Mouse (Mus musculus) thymus, postnatal 4 days (tissue): ENCODE data around the gene Atp2b2.

Source experiments
- DNase-seq: peaks from one replicate; pipeline ENCODE4 v3.0.0; 2021

Atp2b2 gene

DNA sequence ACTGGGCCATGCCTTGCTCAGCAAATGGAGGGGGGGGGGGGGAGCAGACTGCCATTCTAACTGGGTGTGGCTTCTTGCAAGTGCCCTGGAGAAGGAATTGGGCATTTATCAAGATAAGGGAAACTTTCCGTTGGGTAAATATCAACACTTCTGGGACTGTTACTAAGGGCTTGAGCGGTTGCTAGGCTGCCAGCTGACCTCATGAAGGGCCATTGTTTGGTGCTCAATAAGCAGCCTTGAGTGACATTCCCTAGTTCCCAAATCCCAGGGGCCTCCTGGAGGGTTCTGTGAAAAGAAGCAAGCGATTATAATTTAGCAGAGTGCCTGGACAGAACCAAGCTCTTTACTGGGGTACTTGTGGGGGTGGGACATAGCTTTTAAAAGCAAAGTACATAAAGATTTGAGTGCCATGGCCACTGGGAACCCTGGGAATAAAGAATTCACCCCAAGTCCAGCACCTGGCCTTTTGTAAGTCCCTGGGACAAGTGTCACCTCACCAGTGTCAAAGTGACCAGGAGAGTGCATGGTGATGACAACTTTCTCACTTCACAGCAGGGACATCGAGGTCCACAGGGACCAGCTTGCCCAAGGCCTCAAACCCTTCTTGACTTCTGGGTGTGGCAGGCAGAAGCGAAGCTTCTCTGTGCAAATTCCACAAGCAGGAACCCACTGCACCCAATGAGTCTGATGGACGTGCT, 105.5 kb downstream of the Atp2b2 start:
- DNase-seq, result no peak

DNA sequence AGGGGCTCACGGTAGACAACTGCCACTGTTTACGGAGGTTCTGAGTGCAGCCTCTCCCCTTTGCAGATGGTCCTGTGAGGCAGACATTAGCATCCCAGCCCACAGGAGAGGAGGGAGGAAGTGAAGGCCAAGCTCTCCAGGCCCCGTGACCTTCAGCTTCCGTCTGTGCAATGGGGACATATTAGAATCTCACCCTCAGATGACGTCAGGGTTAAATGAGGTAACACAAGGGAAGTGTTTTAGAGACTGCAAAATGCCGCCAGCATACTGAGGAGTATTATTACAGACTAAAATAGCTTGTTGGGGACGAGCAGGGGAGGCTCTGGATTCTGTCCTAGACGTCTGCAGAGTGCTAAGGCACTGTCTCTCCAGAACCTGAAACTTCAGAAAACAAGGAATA, 106.3 kb downstream of the Atp2b2 start:
- DNase-seq, result no peak

DNA sequence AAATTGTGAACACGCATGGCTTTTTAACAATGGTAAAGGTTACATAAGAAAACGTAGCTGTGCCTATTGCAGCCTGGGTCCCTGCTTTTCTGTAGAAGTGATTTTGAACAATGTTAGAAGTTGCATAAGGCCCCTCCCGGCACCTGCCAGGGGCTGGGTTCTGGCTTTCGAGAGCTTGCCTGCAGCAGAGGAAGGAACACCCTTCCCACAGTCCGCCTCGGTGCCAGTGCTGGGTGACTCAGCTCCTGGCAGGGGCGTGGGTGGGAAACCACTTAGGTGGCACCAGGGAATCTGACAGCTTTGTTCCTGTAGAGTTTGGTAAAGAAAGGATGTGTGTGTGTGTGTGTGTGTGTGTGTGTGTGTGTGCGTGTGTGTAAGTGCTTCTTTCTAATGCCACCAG, 107.7 kb downstream of the Atp2b2 start:
- DNase-seq, result no peak

DNA sequence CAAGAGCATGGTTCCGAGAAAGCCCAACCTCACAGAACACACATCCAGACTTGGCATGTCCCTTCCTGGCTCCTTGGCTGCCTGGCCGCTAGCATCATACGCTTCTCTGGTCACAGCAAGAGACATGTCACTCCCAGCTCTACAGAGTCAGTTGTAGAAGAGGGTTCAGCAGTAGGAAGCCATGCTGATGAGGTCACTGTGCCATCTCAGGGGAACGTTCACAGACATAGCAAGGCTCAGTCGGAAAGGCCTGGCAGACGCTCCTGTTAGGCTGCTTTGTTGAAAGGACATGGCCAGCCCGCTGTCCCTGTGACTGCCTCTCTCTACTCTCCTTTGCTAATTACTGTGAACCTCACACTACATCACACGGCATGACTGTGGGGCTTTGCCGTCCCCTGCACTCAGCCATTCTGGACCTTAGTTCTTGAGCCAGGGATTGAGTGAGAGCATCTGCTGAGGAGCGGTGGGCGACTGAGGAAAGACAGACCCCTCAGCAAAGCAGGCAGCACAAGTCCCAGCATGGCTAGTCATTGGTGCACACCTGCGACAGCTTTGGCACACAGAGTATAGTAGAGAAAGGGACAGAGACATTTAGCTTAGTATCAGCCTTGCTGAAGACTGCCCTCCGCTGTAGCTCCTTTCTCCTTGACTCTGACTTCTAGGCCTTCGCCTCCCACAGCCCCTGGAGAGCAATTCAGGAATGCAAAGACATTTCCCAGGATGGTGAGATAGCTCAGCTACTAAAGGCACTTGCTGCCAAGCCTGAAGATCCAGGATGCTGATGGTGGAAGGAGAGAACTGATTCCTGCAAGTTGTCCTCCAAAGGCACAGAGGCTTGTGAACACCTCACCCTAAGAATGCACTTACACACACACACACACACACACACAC, 108.9 kb downstream of the Atp2b2 start:
- DNase-seq, result no peak

DNA sequence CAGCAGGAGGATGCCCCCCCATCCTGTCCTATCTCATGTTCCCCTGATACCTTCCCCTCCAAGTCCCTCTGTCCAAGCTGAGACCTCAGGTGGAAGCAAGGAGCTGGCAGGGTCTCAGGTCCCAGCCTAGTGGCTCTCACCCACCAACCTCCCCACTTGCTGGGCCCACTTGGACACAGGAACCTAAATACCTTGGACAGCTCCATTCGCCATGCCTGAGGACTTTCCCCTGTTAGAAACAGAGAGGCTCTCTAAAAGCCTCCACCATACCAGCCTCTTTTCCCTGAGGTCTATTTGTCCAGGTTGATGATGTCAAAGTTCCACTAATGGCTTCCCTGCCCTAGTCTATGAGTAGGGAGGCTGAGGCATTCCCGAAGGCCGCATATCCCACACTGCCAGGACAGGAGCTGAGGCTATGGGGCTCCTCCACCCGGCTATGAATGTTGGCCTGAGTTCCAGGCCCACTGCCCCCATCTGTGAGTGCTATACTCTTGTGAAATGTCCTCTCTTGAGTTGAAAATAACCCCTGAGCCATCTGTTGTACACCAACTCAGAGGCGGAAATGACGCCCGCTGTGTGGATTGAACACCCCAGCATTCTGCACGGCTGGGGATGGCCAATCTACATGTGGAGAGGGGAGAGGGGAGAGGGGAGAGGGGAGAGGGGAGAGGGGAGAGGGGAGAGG, 113.1 kb downstream of the Atp2b2 start:
- DNase-seq, result no peak

DNA sequence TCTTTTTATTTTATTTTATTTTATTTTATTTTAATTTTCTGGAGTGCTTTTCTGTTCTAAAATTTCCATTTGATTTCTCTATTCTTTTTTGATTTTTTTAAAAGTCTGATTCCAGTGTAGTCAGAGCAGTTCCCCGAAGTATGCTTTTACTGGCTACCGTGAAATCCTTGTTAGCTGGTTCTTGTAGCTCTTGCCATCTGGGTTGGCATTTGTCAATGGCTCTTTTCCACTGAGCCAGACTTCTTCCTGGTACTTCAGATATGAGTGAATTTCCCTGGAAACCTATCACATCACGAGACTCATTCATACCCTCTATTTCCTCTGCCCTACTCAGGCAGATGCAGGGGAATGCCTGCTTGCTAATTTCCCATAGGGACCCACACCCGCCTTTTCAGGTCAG, 119.2 kb downstream of the Atp2b2 start:
- no peak for DNase-seq

DNA sequence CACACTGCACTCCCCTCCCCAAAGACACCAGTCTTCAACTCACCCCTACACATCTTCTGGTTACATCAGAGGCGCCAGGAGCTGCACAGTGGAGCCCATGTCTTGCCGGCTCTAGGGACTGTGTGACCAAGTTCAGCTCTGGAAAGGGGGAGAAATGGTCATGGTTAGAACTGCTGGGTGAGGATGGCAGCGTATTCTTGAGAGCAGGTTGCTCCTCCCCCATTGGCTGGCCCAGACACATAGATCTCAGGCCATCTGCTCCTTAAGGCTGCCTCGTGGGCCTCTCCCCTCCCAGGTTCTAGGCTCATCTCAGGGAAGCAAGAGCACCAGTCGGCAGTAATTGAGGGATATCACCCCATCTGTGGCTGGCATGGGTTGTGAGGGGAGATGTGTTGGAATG, 121.9 kb downstream of the Atp2b2 start:
- DNase-seq, result no peak

DNA sequence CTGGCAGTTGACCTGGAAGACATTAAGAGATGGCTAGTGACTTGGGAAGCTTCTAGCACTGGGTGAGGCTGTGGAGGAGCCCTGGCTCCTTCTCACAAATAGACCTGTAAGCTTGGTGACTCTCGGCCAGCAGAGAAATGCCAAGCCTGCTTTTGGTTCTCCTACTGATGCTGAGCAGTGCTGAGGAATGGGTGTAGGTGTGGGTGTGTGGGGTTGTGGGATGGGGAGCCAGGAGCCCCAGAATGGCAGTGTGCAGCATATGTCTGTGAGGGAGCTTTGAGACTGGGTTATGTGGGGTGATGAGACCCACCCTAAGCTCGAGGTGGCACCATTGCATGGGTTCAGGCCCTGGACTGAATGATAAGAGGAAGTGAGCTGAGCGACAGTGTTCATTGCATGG, 129.7 kb downstream of the Atp2b2 start:
- no peak for DNase-seq

DNA sequence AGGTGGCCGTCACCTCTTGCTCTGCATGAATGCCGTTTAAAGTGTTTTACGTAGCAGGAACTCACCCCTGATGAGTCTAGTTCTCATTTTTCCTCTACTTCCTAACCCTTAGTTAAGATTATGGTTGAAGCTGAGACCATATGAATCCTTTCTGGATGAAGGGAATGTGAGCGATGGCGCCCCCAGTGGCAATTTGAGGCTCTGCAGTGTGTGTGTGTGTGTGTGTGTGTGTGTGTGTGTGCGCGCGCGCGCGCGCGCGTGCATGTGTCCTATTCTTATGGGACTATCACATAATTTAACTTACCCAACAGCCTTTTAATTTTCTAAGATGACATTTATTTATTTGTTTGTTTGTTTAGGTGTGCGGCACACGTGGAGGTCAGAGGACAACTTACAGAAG, 131.3 kb downstream of the Atp2b2 start:
- peak; percentile 14 for DNase-seq

DNA sequence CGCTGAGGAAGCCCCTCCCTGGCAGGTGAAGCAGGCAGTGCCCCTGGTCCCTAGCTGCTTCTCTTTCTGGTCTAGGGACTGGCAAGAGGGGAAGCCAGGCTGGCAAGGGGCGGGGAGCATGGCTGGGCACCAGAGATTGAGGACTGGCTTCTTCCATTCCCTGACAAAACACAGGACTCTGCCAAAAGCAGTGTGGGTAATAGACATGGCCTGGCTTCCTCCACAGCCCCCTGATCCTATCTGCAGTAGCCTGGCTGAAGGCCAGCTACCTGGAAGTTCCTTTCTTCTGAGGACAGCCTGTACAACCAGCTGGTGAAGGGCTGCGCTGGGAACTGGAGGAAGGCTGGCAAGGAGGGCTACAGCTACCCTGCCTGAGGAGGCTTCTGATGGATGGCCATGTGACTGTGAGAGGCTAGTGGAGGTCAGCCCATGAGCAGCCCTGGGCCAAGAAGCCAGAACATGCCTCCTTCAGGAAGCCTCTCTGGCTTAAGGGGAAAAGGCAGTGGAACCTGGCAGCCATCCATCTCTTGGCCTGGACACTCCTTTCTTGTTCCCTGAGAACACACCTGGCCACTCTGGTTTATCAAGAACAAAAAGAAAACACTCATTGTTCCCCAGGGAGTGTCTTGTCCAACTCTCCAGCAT, 131.9 kb downstream of the Atp2b2 start:
- DNase-seq, result no peak

DNA sequence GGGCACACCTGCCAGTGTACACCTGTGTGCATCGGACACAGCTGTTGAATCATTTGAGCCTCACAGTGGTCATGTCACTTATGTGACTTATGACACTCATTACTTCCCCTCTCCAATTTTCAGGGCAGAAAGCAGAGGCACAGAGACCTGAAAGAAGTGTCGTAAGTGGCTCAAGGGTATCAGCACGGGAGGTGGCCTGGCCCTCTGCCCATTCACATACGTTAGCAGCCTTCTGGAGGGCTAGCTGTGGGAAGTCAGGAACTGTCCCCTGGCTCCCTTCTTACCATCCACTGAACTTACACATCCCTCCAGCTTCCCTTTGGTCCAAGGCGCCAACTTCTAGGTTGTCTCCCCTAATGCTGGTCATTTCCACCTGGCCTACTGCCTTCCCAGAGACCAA, 132.6 kb downstream of the Atp2b2 start:
- DNase-seq, result no peak

DNA sequence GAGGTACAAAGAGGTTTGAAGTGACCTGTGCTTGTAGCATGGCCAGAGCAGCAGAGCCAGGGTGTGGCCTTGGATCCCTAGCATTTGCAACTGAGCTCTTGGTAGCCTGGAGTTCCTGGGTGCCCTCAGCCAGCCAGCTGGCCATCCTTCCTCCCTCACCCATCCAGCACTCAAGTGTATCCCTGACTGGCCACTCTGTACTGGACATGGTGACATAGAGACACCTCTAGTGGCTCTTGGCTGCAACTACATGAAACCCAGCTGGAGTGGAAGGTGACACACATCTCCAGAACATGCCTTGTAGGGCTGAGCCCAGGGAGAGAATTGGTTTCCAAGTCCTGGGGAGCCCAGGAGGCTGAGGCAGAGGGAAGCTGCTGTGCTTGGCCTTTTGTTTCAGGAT, 134.3 kb downstream of the Atp2b2 start:
- no peak for DNase-seq

DNA sequence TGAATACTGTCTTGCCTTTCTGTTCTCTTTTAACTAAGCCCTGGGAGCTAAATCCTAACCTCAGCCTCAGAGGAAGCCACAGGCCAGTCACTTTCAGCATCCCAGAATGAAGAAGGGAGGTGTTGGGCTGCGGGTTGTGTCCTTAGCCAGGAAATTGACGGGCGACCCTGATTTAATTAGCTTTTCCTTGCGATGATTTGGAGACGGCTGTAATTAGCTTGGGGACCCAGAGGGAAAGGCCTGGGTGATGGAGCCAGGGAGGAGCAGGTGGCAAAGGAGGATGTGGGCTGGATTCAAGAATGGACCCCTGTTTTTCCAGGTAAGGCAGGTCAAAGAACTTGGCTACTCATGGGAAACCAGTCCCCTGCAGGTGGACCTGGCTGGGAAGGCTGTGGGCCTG, 138.0 kb downstream of the Atp2b2 start:
- DNase-seq, result no peak

DNA sequence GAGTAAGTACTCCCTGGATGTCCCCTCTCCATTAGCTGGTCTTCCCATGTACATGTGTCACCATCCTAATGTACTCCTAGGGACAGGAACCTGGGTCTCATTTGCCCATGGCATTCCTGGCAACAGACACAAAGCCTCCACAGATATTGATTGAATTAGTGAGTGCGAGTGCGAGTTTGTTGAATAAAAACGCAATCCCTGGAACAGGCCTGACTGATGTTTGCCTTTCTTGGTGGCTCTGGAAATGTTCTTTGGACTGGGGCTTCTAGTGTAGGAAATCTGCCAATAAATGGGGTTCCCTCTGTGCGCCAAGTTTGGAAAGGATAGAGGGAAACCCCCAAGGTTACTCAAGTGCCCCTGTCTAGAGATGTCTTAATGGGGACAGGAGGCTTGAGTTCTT, 146.4 kb downstream of the Atp2b2 start:
- no peak for DNase-seq

DNA sequence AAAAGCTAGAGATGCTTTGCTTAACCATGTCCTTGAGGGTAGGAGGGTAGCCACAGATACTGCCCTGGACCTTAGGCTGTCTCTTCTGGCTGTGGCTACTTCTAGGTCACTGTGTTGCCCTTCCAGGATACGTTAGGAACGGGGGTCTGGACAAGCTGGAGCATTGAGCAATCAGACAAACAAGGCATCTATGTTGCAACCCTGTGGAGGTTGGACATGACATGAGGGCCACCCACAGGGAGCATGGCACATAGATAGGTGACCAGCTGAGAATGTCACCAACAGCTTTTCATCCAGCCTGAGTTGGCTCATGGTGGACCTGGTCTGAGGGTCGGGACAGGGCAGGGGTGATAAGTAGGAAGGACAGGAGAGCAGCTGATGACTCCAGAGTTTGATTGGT, 148.4 kb downstream of the Atp2b2 start:
- no peak for DNase-seq

DNA sequence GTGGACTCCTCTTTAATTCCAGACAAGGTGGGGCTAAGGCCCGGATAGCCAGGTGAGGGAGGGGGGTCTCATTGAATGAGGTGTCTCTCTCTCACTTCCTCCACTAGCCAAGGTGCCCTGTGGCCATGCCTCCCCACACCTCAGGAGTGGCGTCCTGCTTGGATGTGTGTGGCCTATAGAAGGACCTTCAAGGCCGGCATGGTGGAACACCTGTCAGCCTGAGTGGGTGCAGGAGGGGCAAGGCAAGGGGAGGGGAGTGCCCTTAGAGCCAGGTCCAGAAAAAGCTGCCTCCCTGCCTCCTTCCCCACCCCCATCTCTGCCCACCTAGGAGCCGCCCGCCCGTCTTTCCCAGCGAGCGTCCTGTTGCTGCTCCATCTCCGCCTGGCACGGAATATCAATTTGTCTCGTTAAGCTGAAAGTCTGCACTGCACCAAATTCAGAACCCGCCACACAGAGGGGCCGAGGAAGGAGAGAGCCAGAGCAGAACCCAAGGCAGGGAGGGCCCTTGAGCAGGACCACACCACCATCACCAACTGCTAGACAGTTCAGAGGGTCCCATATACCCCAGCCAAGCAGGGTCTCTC, 150.2 kb downstream of the Atp2b2 start:
- no peak for DNase-seq

DNA sequence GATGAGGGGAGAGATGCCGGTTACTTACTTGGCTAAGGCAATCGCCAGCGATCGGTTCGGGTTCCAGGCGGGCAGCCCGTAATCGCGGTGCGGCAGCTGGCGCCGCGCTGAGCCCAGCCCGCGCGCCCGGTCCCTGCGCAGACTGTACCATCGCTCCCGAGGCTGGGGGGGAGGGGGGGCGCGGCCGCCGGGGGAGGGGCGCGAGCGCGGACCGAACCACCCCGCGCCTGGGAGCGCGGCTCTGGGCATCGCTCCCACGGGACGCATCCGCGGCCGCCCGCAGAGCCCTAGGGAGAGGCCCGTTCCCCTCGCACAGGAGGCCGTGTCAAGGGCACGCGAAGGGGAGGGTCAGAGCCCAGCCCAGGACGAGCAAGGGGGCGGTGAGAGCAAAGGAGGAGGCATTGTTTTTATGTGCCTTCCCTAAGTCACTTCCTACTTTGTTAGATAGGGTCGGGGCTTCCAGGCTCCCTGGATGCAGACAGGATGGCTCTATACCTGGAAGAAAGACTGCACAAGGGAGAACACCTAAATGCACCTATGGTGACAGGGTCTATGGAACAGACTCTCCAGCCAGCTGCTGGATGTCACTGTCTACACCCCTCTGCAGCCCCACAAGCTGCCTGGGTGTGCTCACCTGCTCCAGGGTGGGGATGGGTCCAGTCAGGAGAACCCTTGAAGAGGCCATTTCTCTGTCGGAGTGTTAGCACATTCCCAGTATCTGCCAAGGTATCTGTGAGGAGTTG, 151.0 kb downstream of the Atp2b2 start:
- DNase-seq, result no peak

DNA sequence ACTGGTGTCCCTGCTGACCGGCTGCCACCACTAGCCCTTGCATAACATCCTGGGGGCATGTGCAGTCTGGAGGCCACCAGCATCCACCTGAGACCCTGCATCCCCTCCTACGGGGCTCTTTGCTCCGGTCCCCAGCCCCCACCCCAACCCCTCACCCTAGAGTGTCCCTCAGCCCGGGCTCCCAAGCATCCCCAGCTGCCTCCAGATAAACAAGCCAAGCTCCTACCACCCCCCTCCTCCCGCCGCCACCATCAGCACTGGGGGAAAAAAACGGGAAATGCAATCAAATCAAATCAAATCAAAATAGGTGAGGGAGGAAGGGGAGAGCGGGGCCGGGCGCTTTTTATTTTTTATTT, 151.6 kb downstream of the Atp2b2 start:
- DNase-seq, result no peak

DNA sequence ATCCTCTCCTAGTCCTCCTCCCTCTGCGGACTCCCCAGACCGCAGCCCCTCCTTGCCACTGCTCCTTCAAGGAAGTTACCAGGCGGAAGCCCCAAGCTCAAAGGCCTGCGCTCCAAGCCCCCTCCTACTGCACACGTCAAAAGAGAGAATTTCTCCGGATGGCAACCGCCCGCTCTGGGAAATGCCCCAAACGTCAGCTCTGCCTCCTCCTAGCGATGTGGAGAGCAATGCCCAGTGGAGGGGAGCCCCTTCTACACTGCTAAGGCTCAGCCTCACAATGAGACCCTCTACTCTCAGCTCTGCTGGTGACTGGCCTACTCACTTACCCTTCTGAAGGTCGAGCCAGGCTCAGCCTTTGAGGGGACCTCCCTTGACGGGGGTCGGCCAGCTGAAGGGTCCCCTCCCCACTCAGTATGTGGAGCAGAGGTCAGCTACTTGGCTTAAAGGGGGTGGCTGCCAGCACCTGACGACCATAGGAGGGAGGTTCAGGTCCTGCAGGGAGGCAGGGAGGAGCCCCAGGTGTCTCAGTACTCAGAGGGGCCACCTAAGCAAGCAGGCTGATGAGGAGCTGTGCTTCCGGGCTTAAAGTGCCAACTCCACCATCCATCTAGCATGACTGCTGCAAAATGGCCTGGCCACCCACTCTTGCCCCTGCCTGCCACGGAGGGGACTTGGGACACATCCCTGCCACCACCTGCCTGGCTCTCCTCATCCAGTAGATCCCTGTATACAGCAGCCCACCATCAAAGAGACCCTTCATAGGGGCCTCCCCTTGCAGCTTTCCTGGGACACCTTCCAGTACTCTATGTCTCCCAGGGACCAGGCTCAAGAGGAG, 152.2 kb downstream of the Atp2b2 start:
- no peak for DNase-seq

DNA sequence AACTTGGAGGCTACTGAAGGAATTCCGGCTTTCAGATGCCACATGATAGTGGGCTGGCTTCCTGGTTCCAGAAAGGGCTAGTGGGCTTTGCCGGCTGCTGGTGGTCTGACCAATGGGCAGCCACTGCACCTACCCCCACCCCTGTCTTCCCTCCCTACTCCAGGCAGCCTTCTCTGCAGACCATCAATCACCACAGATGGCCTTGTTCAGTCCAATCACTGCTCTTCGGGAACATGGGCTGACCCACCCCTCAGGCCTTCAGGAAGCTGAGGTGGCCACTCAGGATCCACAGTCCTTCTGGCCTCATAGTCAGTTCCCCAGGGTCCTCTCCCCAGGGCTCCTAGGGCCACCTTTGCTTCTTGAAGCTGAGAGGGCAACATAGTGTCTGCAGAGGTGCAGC, 153.2 kb downstream of the Atp2b2 start:
- no peak for DNase-seq

DNA sequence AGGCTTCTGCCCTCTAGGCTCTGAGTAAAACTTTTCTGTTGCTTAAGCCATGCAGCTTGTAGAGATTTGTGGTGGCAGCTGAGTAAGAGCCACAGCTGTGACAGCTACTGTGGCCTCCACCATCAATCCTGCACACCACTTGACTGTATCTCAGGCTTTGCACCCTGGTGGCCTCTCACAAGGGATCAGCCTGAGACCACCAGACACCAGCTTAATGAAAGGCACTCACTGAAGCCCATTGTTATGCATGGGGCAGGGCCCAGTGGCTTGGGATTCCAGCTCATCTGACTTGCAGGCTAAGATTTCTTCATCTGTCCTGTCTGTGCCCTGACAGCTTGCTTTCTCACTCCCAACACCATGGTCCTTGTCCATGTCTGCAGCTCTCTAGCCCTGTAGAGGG, 155.5 kb downstream of the Atp2b2 start:
- DNase-seq, result no peak
